In genomic region chr6:145830117-145830516, GRCm38 (mm10) we compare ENCODE assay signal across 9 mouse cellular contexts. TPM values are rescaled to one million over a fixed set of nuclear protein-coding genes. Genes with fewer than 3 reads are reported as not detected.
DNase-seq lines count a peak whose midpoint lies in the region; ATAC-seq lines count a peak whose summit lies in the region.
"Had no signal": no experiment of that assay in that cellular context is flagged by ENCODE, and none has a peak within 500 bp of the region (broad histone marks: within the 10 kb centered on the region; RNA-seq: fewer than 3 reads in every experiment).

No protein-coding gene starts in this region.

- H3K27me3 ChIP-seq in limb, embryonic 15.5 days = no peaks in the 10 kb centered on the region
- no peaks in the 10 kb centered on the region for H3K27me3 ChIP-seq in neural tube, embryonic 12.5 days (replicated peaks)
- H3K27me3 ChIP-seq: embryonic facial prominence, embryonic 13.5 days had no signal

- 14% methylated on average over 8 of the region's 8 CpGs for WGBS in limb, embryonic 15.5 days
- 18% methylated on average over 8 of the region's 8 CpGs for whole genome bisulfite sequencing in neural tube, embryonic 12.5 days

- H3K9ac ChIP-seq in limb, embryonic 15.5 days = no peak overlapping the region
- no peak overlapping the region for H3K9ac ChIP-seq in neural tube, embryonic 12.5 days
- H3K9ac ChIP-seq: embryonic facial prominence, embryonic 13.5 days had no signal

- H3K4me1 ChIP-seq in limb, embryonic 15.5 days = no peaks in the 10 kb centered on the region
- no peaks in the 10 kb centered on the region for H3K4me1 ChIP-seq in neural tube, embryonic 12.5 days
- H3K4me1 ChIP-seq: embryonic facial prominence, embryonic 13.5 days had no signal

- no peak for ATAC-seq in limb, embryonic 15.5 days (ENCODE audit: insufficient number of reproducible peaks, low FRiP score, low TSS enrichment, low read depth)
- ATAC-seq in neural tube, embryonic 12.5 days (ENCODE audit: low FRiP score, low read depth) = peak; percentile 58; the same call in 1 of the 2 replicates

- DNase-seq in B cell, adult 2 months = peak; percentile 84 to 85
- peak; percentile 63 for DNase-seq in adrenal gland, adult 8-10 months
- peak; percentile 62 for DNase-seq in embryo, embryonic 9.5 days (ENCODE audit: extremely low spot score)
- peak; percentile 64 for DNase-seq in heart, adult 8-10 months (ENCODE audit: low spot score)
- peak; percentile 67 for DNase-seq in kidney, adult 9 months
- DNase-seq in testis, postnatal 10 days (ENCODE audit: low spot score) = peak; percentile 77

- H3K4me2 ChIP-seq in limb, embryonic 15.5 days = 0 out of 2 replicates have a peak overlapping the region, but pooled peaks have one; percentile 6
- no peak overlapping the region for H3K4me2 ChIP-seq in neural tube, embryonic 12.5 days (replicated peaks)
- H3K4me2 ChIP-seq: embryonic facial prominence, embryonic 13.5 days had no signal

- peaks cover 5% of the 10 kb centered on the region; the same call in 1 of the 2 replicates for H3K9me3 ChIP-seq in limb, embryonic 15.5 days
- H3K9me3 ChIP-seq in neural tube, embryonic 12.5 days = peaks cover 5% of the 10 kb centered on the region; the same call in 1 of the 2 replicates

- no peak overlapping the region for H3K4me3 ChIP-seq in limb, embryonic 15.5 days
- H3K4me3 ChIP-seq in neural tube, embryonic 12.5 days = no peak overlapping the region
- H3K4me3 ChIP-seq: embryonic facial prominence, embryonic 13.5 days had no signal

- peaks cover 7% of the 10 kb centered on the region for H3K36me3 ChIP-seq in limb, embryonic 15.5 days
- H3K36me3 ChIP-seq in neural tube, embryonic 12.5 days = no peaks in the 10 kb centered on the region

- H3K27ac ChIP-seq in limb, embryonic 15.5 days = no peak overlapping the region
- no peak overlapping the region for H3K27ac ChIP-seq in neural tube, embryonic 12.5 days
- H3K27ac ChIP-seq: embryonic facial prominence, embryonic 13.5 days had no signal

RNA-seq across cellular contexts. Expression of gene Bhlhe41, which starts 35.2 kb away (rescaled TPM):
- 10 to 100 TPM; 21.7 to 62.2 (median 33.0) TPM for total RNA-seq in adrenal gland, adult 8-10 months (2022)
- 10 to 100 TPM; 27.4 to 57.3 (median 35.1) TPM for total RNA-seq in heart, adult 8-10 months (2022)
- 2.2 and 3.0 TPM in 2 replicates for polyA plus RNA-seq in limb, embryonic 15.5 days (2015; fragmentation: Nextera tagmentation; extraction: Ambion mirVana)
- polyA plus RNA-seq in neural tube, embryonic 12.5 days (2016; fragmentation: Nextera tagmentation; extraction: Ambion mirVana) = 1.6 and 2.1 TPM in 2 replicates
